Mouse (Mus musculus) MEL-GATA-1-ER (cell line): Measurements from ENCODE around the gene Tmem150a.

Source experiments
- DNase-seq: peaks from one replicate; pipeline ENCODE4 v3.0.0-alpha.2; 2012; ENCODE audit warnings: low read depth; ENCODE audit errors: extremely low read depth

Gene Tmem150a

DNA sequence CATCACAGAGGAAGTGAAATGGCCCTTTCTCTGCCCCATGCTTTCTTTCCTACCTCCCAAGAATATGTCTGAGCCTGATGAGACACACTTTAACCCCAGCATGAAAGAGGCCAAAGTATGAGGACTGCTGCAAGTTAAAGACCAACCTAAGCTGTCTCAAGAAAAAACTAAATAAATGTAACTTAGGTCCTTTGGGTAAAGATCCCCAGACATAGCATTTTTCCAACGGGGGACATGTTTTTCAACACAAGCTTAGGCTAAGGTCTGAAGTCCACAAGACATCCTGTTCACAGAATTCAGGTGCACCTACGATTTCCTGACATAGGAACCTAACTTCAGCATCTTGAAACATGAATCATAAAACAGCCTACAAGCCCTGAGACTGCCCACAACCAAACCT, 5.0 kb upstream of the Tmem150a start:
- no peak for DNase-seq

DNA sequence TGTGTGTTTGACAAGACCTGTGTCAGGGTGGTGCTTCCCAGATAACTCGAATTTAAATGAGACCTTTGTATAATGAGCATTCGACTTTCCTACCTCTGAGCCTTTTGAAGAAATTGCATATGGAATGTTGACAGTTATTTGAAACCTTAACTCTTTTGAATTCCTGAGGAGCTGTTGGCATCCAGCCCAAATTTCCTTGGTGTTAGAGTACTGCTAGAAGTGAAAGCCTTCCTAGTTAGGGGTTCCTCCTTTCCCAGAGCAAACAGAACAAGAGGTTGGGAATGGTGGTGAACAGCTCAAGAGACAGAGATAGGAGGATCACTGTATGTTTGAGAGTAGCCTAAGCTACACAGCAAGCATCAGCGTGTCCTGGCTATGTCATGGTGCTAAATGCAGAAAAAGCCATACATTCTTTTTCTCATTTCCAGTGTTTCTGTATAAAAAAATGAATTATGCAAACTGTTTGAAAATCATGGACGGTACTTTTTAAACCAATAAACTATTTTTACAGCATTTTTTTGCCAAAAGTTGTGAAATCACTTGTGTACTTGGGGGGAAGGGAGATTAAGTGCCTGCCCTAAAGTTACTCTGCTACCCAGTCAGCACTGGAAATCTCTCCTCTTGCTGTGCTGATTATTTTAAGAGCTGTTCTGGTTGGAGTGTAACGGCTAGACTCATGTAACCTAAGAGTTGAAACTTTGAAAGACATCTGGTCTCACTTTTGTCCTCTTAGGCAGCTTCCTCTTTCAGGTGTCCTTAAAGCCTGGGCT, 2.4 kb upstream of the Tmem150a start:
- DNase-seq: no peak

DNA sequence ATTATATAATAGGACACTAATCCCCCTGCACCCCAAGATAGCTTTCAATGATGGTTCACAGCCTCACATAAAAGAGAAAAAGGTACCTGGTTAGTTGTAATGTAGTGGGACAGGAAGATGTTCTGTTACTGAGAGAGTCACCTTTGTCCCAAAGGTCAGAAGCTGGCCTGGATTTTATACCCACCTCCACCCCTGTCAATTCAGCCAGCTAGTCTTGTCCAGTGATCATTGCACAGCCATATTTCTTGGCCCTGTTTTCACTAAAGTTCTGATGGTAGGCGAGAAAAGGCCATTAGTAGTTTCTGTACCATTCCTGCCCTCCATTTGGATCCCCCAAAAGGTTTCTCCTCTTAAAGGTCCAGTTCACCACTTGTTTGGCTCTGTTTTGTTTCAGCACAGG, 1.2 kb upstream of the Tmem150a start:
- DNase-seq: no peak

GRCm38 (mm10) chr6:72356001-72356532, 820 bp downstream of the Tmem150a start:
- no peak for DNase-seq

DNA sequence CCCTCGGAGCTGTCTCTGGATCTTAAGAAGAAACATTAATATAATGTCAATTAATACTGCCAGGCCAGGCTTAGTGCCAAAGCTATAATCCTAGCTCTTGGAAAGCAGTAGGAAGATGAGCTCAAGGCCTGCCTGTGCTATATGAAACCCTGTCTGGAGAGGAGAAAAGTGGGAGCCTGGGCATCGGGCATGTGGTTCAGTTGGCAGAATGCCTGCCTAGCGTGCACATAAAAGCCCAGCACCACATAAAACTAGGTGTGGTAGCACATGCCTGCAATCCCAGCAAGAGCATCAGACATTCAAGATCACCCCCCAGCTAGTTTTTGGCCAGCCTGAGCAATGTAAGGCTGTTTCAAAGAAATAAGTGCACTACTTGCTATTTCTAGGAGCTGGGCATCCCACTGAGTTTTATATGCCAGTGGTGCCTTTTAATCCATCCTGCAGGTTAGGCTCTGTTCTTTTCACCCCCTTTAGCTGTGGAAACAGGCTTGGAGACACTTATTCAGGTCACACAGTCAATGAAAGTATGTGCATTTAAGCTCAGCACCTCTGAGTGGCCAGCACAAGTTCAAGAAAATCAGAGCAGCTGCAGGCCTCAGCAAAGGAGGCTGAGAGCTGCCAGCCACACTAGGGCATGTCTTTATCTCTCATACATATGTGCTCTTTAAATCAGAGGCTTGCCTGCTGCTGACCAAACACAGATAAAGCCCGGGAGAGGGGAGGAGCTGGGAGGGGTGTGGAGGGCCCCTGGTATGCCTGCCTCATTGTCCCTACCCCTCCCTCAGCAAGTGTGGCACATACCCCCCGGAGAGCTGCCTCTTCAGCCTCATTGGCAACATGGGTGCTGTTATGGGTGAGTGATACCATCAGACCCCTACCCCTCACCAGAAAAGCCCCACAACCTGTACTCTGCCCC, 2.2 kb downstream of the Tmem150a start:
- no peak for DNase-seq

- no peak for DNase-seq
Measured at GRCm38 (mm10) chr6:72358086-72358764, 3.0 kb downstream of the Tmem150a start.

GRCm38 (mm10) chr6:72359343-72359742, 4.1 kb downstream of the Tmem150a start:
- no peak for DNase-seq

GRCm38 (mm10) chr6:72359891-72360598, 4.8 kb downstream of the Tmem150a start:
- no peak for DNase-seq

GRCm38 (mm10) chr6:72360599-72360935, 5.3 kb downstream of the Tmem150a start:
- DNase-seq: no peak

GRCm38 (mm10) chr6:72361121-72361551, 5.9 kb downstream of the Tmem150a start:
- no peak for DNase-seq

DNA sequence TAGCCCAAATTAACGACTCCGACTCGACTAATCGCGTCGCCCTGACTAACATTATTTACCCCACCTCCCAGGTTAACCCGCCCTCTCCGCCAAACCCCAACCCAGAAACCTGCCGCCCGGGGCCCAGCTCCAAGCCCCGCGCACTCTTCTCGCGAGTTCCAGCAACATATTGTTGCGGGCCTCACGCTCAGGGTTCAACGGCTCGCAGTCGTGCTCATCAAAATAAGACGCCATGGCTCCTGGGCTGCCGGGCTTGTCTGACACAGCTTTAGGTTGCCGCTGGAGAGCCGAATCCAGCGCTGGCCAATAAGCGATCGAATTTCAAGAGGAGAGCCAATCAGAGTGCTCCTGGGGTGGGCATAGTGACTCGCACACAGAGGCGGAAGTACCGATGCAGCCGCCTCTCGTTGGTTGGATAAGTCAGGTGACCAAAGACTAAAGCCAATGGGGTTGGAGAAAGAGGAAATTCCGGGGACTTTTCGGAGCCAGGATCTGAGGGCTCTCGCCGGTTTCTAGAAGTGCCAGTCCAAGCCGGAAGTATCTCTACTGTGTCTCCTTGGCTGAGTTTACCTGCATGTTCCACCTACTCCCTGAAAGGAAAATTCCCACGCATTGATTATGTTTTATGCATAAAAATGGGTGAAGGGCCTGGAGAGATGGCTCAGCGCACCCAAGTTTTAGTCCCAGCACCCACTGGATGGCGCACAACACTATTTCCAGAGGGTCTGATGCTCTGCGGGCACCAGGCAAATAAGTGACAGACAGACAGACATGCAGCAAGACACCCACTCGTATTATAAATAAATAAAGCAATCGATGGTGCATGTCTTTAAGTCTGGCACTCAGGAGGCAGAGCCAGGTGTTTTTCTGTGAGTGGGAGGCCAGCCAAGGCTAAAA, 7.1 kb downstream of the Tmem150a start:
- peak; percentile 98 for DNase-seq

- no peak for DNase-seq
Measured at GRCm38 (mm10) chr6:72364009-72364408, 8.8 kb downstream of the Tmem150a start.

DNA sequence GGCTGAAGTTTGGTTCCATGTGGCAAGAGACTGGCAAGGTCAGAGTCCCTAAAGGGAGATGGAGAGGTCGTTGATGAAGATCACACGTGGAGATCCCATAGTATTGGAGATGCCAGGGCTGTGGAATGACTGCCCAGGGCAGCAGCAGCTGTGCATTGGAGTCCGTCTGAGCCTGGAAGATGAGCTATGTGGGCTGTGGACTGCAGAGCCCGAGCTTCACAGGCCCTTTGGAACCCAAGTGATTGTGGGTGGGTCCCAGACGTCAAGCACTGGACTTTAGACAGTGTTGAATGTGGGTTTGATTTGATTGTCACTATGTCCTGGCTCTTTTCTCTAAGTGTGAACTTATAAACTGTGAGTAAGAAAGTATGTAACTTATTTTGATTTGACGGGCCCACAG, 9.7 kb downstream of the Tmem150a start:
- DNase-seq: no peak

DNA sequence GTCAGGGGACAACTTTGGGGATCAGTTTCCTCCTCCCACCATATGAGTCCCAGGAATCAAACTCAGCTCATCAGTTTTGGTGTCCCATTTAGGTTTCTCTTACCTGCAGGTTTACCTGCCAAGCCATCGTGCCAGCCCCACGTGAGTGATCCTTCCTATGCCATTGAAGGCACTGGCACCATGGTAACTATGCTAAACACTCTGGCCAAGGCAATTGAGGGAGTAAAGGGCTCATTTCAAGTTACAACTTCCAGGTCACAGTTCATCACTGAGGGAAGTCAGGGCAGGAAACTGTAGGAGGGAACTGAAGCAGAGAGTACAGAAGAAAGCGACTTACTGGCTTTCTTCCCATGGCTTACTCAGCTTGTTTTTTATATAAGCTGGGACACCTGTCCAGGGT, 11.1 kb downstream of the Tmem150a start:
- DNase-seq: no peak

DNA sequence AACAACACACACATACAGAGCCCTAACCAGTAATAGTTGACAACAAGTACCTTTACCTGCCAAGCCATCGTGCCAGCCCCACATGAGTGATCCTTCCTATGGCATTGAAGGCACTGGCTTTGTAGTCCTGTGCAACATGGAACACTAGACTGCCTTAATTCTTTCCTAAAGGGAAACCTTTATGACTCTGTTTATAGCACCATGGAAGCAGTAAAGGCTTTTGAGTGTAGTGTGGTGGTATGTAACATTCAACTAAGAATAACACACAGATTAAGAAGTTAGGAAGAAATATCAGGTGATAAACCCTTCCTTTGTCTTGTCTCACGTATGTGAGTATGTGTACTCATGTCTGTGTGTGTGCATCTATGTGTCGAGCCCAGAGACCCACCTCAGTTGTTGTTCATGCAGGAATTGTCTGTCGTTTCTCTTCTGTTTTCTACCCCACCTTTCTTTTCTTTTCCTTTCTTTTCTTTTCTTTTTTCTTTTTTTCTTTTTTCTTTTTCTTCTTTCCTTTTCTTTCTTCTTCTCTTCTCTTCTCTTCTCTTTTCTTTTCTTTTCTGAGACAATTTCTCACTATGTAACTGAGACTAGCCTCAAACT, 11.7 kb downstream of the Tmem150a start, which contains the start of gene Rnf181:
TSS of gene Rnf181 (minus strand) at position 113 of the 600 bp plus-strand sequence.
- DNase-seq: no peak

DNA sequence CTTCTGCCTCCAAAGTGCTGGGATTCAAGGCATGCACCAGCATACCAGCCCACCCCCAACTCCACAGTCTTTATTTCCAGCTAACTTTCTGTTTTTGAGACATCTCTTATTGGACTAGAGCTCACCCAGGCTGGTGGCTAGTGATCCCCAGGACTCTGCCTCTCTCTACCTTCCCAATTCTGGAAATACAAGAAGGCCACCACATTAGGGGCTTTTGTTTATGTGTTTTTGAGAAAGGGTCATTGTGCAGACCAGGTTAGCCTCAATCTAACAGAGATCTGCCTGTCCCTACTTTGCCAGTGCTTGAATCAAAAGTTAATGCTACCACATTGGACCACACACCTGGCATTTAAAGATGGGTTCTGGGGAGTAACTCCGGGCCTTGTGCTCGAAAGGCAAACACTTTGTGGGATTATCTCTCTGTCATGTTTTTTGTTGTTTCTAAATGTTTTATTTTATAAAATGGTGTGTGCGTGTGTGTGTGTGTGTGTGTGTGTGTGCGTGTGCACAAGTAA, 12.3 kb downstream of the Tmem150a start:
- DNase-seq: no peak

DNA sequence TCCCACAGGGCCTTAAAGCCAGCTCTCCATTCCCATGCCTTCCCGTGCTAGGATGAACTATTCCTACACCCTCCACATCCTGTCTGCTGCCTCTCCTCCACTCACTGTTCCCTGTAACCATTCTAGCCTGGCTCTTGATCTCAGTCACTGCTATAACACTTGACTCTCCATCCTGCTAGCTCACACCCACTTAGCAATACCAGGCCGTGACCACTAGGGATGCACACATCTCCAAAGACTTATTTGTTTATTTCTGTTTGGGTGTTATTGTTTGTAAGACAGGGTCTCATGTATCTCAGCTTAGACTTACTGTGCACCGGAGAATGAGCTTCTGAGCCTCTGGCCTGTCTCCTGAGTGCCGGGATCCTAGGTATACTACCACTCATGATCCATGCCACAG, 14.3 kb downstream of the Tmem150a start:
- no peak for DNase-seq

DNA sequence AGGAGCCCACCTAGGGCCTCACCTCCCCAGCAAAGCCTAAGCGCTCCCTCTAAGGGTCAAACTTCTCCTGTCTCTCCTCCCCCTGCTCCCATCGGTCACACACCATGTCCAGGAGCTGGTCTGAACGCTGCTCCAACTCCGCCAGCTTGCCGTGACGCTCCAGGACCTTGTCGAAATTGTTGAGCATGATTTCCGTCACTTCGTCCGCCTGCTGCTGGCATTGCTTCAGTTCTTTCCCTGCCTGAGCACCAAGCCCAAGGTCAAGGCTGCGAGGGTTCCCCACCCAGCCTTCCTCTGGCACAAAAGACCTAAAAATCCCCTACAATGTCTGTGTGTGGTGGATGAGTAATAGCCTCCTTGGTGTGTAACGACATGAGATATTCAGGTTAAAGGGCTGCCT, 14.8 kb downstream of the Tmem150a start:
- no peak for DNase-seq

GRCm38 (mm10) chr6:72371147-72371546, 15.9 kb downstream of the Tmem150a start:
- no peak for DNase-seq
